Mouse (Mus musculus) spleen, adult 18-20 months (tissue): Measurements from ENCODE around the gene Tnnt3.

Source experiments
- DNase-seq, 2 experiments: peaks; one replicate each; pipeline ENCODE4 v3.0.0; 2022; ENCODE audit warnings: mixed read lengths in 2 of 2

Gene Tnnt3

GRCm38 (mm10) chr7:142545967-142546366 is 47.3 kb downstream of the Tnnt3 start:
- DNase-seq = no peak

- DNase-seq = no peak
Measured at GRCm38 (mm10) chr7:142547874-142548273, 49.2 kb downstream of the Tnnt3 start.

- DNase-seq = no peak
Measured at GRCm38 (mm10) chr7:142548706-142549105, 50.1 kb downstream of the Tnnt3 start.

- DNase-seq = no peak
Measured at GRCm38 (mm10) chr7:142549941-142550763, 51.5 kb downstream of the Tnnt3 start.

- no peak for DNase-seq
Measured at GRCm38 (mm10) chr7:142550935-142551373, 52.3 kb downstream of the Tnnt3 start.

- no peak for DNase-seq
Measured at GRCm38 (mm10) chr7:142551691-142552090, 53.1 kb downstream of the Tnnt3 start.

GRCm38 (mm10) chr7:142552591-142553416 is 54.2 kb downstream of the Tnnt3 start:
- no peak for DNase-seq

GRCm38 (mm10) chr7:142553417-142554335 is 55.0 kb downstream of the Tnnt3 start:
- DNase-seq = no peak

- DNase-seq = no peak
Measured at GRCm38 (mm10) chr7:142554625-142555024, 56.0 kb downstream of the Tnnt3 start.

- DNase-seq = no peak
Measured at GRCm38 (mm10) chr7:142555366-142556088, 56.9 kb downstream of the Tnnt3 start.

- no peak for DNase-seq
Measured at GRCm38 (mm10) chr7:142556089-142556476, 57.4 kb downstream of the Tnnt3 start.

GRCm38 (mm10) chr7:142557696-142558095 is 59.1 kb downstream of the Tnnt3 start:
- no peak for DNase-seq

GRCm38 (mm10) chr7:142558511-142559146 is 60.0 kb downstream of the Tnnt3 start:
- DNase-seq = no peak

- DNase-seq = no peak
Measured at GRCm38 (mm10) chr7:142559651-142560175, 61.1 kb downstream of the Tnnt3 start.

GRCm38 (mm10) chr7:142560942-142561855 is 62.6 kb downstream of the Tnnt3 start:
- no peak for DNase-seq

- DNase-seq = no peak
Measured at GRCm38 (mm10) chr7:142561856-142562404, 63.3 kb downstream of the Tnnt3 start.

- no peak for DNase-seq
Measured at GRCm38 (mm10) chr7:142563168-142563567, 64.5 kb downstream of the Tnnt3 start.

GRCm38 (mm10) chr7:142564955-142565643 is 66.5 kb downstream of the Tnnt3 start:
- DNase-seq = no peak
